Mouse (Mus musculus): ENCODE results near the gene Gm45208. TPM values are rescaled to one million over a fixed set of nuclear protein-coding genes. Genes with fewer than 3 reads are reported as not detected.

The Gm45208 gene
- polyA plus RNA-seq (2015; fragmentation: Nextera tagmentation; extraction: Ambion mirVana): not detected in 2 replicates

GRCm38 (mm10) chrX:7721514-7722281 is at the start of gene Gm45208:
Gene Gm45208 (plus strand): TSS chrX:7722245.

GRCm38 (mm10) chrX:7680864-7681263 is 41.2 kb upstream of the Gm45208 start, which contains the start of gene Magix:
Gene Magix (minus strand): TSS chrX:7681251.

GRCm38 (mm10) chrX:7696954-7697381 is 25.1 kb upstream of the Gm45208 start, which contains the start of gene Gpkow:
Gene Gpkow (plus strand): TSS chrX:7697131.

GRCm38 (mm10) chrX:7714135-7714899 is 7.7 kb upstream of the Gm45208 start, which contains the start of gene Wdr45:
Gene Wdr45 (plus strand): TSS chrX:7714333.

GRCm38 (mm10) chrX:7728215-7728921 is 6.3 kb downstream of the Gm45208 start, which contains the start of gene Praf2:
Gene Praf2 (plus strand): TSS chrX:7728439.

GRCm38 (mm10) chrX:7750432-7751116 is 28.5 kb downstream of the Gm45208 start, which contains the start of gene Ccdc120:
Gene Ccdc120 (minus strand): TSS chrX:7750905.

GRCm38 (mm10) chrX:7762137-7762920 is 40.3 kb downstream of the Gm45208 start, which contains the start of gene Tfe3:
Gene Tfe3 (plus strand): TSS chrX:7762560.

Other genes starting within 250 kb of the Gm45208 start
- gene Foxp3, start 148.6 kb upstream of the Gm45208 start, polyA plus RNA-seq (2015; fragmentation: Nextera tagmentation; extraction: Ambion mirVana): 0.04 and 0.06 TPM in 2 replicates
- gene Ppp1r3f, start 148.0 kb upstream of the Gm45208 start, polyA plus RNA-seq (2015; fragmentation: Nextera tagmentation; extraction: Ambion mirVana): 0.77 and 1.1 TPM in 2 replicates
- 15.3 and 15.9 TPM in 2 replicates for gene Ccdc22, start 116.7 kb upstream of the Gm45208 start, polyA plus RNA-seq (2015; fragmentation: Nextera tagmentation; extraction: Ambion mirVana)
- gene Cacna1f, start 115.2 kb upstream of the Gm45208 start, polyA plus RNA-seq (2015; fragmentation: Nextera tagmentation; extraction: Ambion mirVana): not detected in 2 replicates
- 0.38 and 0.44 TPM in 2 replicates for gene Syp, start 83.8 kb upstream of the Gm45208 start, polyA plus RNA-seq (2015; fragmentation: Nextera tagmentation; extraction: Ambion mirVana)
- gene Prickle3, start 65.0 kb upstream of the Gm45208 start, polyA plus RNA-seq (2015; fragmentation: Nextera tagmentation; extraction: Ambion mirVana): 5.2 and 5.6 TPM in 2 replicates
- gene Plp2, start 50.9 kb upstream of the Gm45208 start, polyA plus RNA-seq (2015; fragmentation: Nextera tagmentation; extraction: Ambion mirVana): 105 and 108 TPM in 2 replicates
- 1.1 and 1.4 TPM in 2 replicates for gene Magix, start 41.0 kb upstream of the Gm45208 start, polyA plus RNA-seq (2015; fragmentation: Nextera tagmentation; extraction: Ambion mirVana)
- 19.0 and 19.1 TPM in 2 replicates for gene Gpkow, start 25.1 kb upstream of the Gm45208 start, polyA plus RNA-seq (2015; fragmentation: Nextera tagmentation; extraction: Ambion mirVana)
- gene Wdr45, start 7.9 kb upstream of the Gm45208 start, polyA plus RNA-seq (2015; fragmentation: Nextera tagmentation; extraction: Ambion mirVana): 35.2 and 35.6 TPM in 2 replicates
- 17.1 and 24.0 TPM in 2 replicates for gene Praf2, start 6.2 kb downstream of the Gm45208 start, polyA plus RNA-seq (2015; fragmentation: Nextera tagmentation; extraction: Ambion mirVana)
- 2.5 and 3.2 TPM in 2 replicates for gene Ccdc120, start 28.7 kb downstream of the Gm45208 start, polyA plus RNA-seq (2015; fragmentation: Nextera tagmentation; extraction: Ambion mirVana)
- 9.9 and 12.4 TPM in 2 replicates for gene Tfe3, start 40.3 kb downstream of the Gm45208 start, polyA plus RNA-seq (2015; fragmentation: Nextera tagmentation; extraction: Ambion mirVana)
- 21.5 and 23.4 TPM in 2 replicates for gene Gripap1, start 67.5 kb downstream of the Gm45208 start, polyA plus RNA-seq (2015; fragmentation: Nextera tagmentation; extraction: Ambion mirVana)
- 0.35 and 0.51 TPM in 2 replicates for gene Kcnd1, start 100.0 kb downstream of the Gm45208 start, polyA plus RNA-seq (2015; fragmentation: Nextera tagmentation; extraction: Ambion mirVana)
- gene Otud5, start 119.1 kb downstream of the Gm45208 start, polyA plus RNA-seq (2015; fragmentation: Nextera tagmentation; extraction: Ambion mirVana): 17.6 and 21.4 TPM in 2 replicates
- 1.0 and 1.1 TPM in 2 replicates for gene Pim2, start 156.0 kb downstream of the Gm45208 start, polyA plus RNA-seq (2015; fragmentation: Nextera tagmentation; extraction: Ambion mirVana)
- 16.1 and 22.3 TPM in 2 replicates for gene Slc35a2, start 161.8 kb downstream of the Gm45208 start, polyA plus RNA-seq (2015; fragmentation: Nextera tagmentation; extraction: Ambion mirVana)
- gene Pqbp1, start 177.0 kb downstream of the Gm45208 start, polyA plus RNA-seq (2015; fragmentation: Nextera tagmentation; extraction: Ambion mirVana): 50.7 and 56.9 TPM in 2 replicates
- 93.9 and 99.0 TPM in 2 replicates for gene Timm17b, start 177.1 kb downstream of the Gm45208 start, polyA plus RNA-seq (2015; fragmentation: Nextera tagmentation; extraction: Ambion mirVana)
- gene Gm10491, start 185.6 kb downstream of the Gm45208 start, polyA plus RNA-seq (2015; fragmentation: Nextera tagmentation; extraction: Ambion mirVana): not detected in 2 replicates
- not detected in 2 replicates for gene Gm10490, start 187.3 kb downstream of the Gm45208 start, polyA plus RNA-seq (2015; fragmentation: Nextera tagmentation; extraction: Ambion mirVana)
- gene Pcsk1n, start 197.6 kb downstream of the Gm45208 start, polyA plus RNA-seq (2015; fragmentation: Nextera tagmentation; extraction: Ambion mirVana): 0.06 and 0.21 TPM in 2 replicates
- gene Eras, start 206.4 kb downstream of the Gm45208 start, polyA plus RNA-seq (2015; fragmentation: Nextera tagmentation; extraction: Ambion mirVana): not detected in 2 replicates
- 5.4 and 5.6 TPM in 2 replicates for gene Hdac6, start 225.6 kb downstream of the Gm45208 start, polyA plus RNA-seq (2015; fragmentation: Nextera tagmentation; extraction: Ambion mirVana)